Mouse (Mus musculus) brown adipose tissue, adult 24 weeks (tissue): ENCODE data around the gene Ncaph. TPM values are rescaled to one million over a fixed set of nuclear protein-coding genes. Genes with fewer than 3 reads are reported as not detected.
A peak's percentile ranks its signal among the peaks of the same experiment; 100 is the strongest.

Experiments
- H3K27ac ChIP-seq: fragments of 200-500 bp; replicated peaks from 2 replicates; pipeline ENCODE4 v1.5.1; 2012; ENCODE audit warnings: low read depth, mild to moderate bottlenecking, low read length
- H3K4me1 ChIP-seq: fragments of 200-500 bp; 2 replicates; pipeline ENCODE4 v1.6.1; 2012; ENCODE audit warnings: low read length, mixed read lengths; ENCODE audit not compliant: control insufficient read depth, insufficient read depth, insufficient read length
- H3K4me3 ChIP-seq: fragments of 200-500 bp; 2 replicates; pipeline ENCODE4 v1.5.1; 2012; ENCODE audit warnings: low read depth, mild to moderate bottlenecking, low read length, moderate library complexity; ENCODE audit not compliant: insufficient read depth
- polyA plus RNA-seq: library from polyadenylated mRNA; stranded (reverse); fragments of >200 nt; gene quantifications from 2 replicates; pipeline ENCODE4 v1.2.4, GENCODE M21; 2012; ENCODE audit not compliant: missing spikeins, insufficient read depth, insufficient read length

The Ncaph gene
- polyA plus RNA-seq, 1 experiment, result 1.0 TPM

- Histone ChIP-seq H3K4me3 (peak overlapping the region; percentile 49), H3K4me1 (peaks cover 4% of the 10 kb centered on the region), H3K27ac (peak overlapping the region; percentile 62)
These were observed 63.8 kb downstream of the Ncaph start for GRCm38 (mm10) chr2:127069781-127070434.

DNA sequence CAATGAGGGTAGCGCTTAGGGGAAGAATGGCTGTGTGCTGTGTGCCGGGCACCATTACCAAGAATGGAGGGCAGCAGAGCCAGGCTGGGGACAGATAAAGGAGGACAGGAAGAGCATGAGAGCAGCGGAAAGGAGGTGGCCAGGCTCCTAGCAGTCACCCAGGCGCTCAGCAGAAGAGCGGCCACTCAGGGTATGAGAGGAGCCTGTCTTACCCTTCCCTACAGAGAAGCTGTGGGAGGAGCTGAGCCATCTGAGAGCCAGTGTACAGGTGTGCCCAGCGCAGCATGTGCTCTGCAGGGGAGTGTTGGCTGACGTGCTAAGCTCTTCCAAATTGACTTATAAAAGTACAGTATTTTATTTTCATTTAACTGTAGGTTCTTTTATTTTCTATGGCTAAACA lies 64.9 kb downstream of the Ncaph start:
- H3K4me1 ChIP-seq, result peaks cover 4% of the 10 kb centered on the region
- no peak overlapping the region for H3K27ac ChIP-seq
- no peak overlapping the region for H3K4me3 ChIP-seq

GRCm38 (mm10) chr2:127061471-127061870 lies 72.3 kb downstream of the Ncaph start:
- H3K4me1 ChIP-seq, result no peaks in the 10 kb centered on the region
- no peak overlapping the region for H3K4me3 ChIP-seq
- H3K27ac ChIP-seq, result no peak overlapping the region

Other genes with a start within 250 kb of the Ncaph start
- 39.5 and 43.1 TPM in 2 replicates for gene Sppl2a, start 200.7 kb downstream of the Ncaph start, polyA plus RNA-seq
- gene Ap4e1, start 125.2 kb downstream of the Ncaph start, polyA plus RNA-seq, result 3.4 and 5.2 TPM in 2 replicates
- 68.1 and 106 TPM in 2 replicates for gene Blvra, start 63.3 kb downstream of the Ncaph start, polyA plus RNA-seq
- gene Itpripl1, start 9.5 kb upstream of the Ncaph start, polyA plus RNA-seq, result 2.2 and 3.3 TPM in 2 replicates
- 2.3 and 2.4 TPM in 2 replicates for gene 1810024B03Rik, start 74.3 kb upstream of the Ncaph start, polyA plus RNA-seq
- gene Snrnp200, start 74.4 kb upstream of the Ncaph start, polyA plus RNA-seq, result 26.7 and 31.7 TPM in 2 replicates
- 36.2 and 50.4 TPM in 2 replicates for gene Ciao1, start 113.9 kb upstream of the Ncaph start, polyA plus RNA-seq
- 18.6 and 27.3 TPM in 2 replicates for gene Tmem127, start 114.0 kb upstream of the Ncaph start, polyA plus RNA-seq
- 71.1 and 87.5 TPM in 2 replicates for gene Stard7, start 136.3 kb upstream of the Ncaph start, polyA plus RNA-seq
- gene Dusp2, start 202.2 kb upstream of the Ncaph start, polyA plus RNA-seq, result 0.63 TPM in 1 of 2 replicates, not detected in the other
- gene Astl, start 204.7 kb upstream of the Ncaph start, polyA plus RNA-seq, result not detected in 2 replicates
- 0.38 TPM in 1 of 2 replicates, not detected in the other for gene Adra2b, start 229.3 kb upstream of the Ncaph start, polyA plus RNA-seq